Mouse (Mus musculus): Measurements from ENCODE around the gene Litaf.

DNA sequence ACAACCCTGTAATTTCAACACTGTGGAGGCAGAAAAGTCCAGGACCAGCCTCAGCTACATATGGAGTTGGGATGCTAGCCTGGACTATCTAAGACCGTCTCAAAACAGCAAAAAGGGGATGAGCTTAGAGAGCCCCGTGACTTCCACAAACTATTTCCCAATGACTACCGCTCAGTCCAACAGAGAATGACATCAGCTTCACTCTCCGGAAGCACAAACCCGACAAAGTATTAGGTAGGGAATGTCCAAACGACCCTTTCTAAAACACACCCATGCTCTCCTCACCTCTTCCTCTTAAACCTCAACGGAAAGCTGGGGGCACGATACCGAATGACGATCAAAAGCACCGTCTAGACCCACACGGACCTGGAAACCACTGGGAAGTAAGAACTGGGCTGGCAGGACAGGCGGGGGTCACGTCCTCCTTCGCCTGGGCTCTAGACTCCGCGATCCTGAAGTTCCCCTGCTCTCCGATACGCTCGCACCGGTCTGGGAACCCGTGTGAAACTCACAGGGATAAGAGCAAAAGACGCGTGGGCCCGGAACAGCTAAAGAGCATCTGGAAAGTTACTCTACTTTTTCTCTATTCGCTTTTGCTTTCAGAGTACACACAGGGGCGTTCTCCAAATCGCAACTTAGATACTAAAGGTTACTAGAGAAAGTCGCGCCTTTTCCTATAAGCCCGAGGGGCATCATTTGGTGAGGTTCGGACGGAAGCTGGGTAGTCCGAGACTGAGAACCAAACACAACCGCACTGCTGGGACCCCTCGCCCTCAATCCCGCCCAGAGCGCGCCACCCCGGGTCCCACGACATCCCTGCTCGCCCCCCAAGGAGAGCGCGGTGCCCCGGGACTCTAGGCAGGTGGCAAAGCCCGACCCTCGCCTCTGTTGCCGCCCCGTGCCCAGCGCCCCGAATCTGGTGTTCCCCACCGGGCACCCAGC, 73.6 kb downstream of the Litaf start:
- TF ChIP-seq POLR2A (IDR thresholded peaks at IDR 0.05; ENCODE audit: borderline replicate concordance, low read depth, low read length) (no peak), CTCF (IDR thresholded peaks at IDR 0.05; ENCODE audit: low read depth, low read length) (no peak)

All from bone marrow macrophage, adult 2 months (primary cell).